Mouse (Mus musculus): ENCODE measurements around the gene Lrp5.

Lrp5 gene

DNA sequence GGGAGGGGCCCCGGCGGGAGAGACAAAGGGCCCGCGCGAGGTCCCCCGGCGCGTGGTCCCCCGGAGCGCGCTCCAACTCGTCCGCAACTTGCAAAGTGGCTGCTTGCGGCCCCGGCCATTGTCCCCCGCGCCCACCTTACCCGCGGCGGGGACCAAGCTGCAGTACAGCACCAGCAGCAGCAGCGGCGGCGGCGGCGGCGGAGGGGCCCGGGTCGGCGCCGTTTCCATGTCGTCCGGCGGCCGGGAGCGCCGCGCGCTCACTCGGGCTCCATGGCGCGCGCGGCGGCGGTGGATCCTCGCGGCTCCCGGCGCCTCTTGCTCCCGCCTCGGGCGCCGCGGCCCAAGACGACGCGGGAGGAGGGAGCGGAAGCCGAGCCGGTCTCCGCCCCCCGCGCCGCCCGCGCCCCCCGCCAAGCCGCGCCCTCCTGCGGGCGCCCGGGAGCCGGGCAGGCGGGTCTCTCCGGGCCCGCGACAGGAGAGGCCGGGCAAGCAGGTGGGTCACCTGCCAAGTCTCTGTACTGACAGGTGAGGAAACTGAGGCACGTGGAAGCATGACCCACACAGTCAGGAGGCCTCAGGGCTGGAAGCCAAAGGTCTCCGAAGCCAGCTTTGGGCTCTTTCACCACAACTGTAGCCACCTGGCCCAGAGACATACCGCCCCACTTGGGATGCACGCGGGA, at the start of gene Lrp5:
Lrp5 (minus strand) TSS at position 350 of the 680 bp plus-strand sequence.
- peak; percentile 77 to 87 for DNase-seq

DNA sequence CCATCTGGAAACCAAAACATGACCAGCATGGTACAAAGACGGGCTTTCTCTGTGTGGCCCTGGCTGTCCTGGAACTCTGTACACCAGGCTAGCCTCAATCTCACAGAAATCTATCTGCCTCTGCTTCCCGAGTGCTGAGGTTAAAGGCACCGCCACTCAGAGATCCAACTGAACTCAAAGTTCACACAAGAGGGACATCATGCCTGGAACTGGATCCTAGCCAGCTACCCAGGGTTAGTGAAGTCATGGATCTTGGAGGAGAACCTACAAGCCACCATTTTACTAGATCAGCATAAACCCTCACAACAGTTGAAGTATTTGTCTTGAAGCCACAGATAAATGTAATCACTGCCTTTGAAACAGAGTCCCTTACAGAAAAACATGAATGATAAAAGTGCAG, 49.6 kb upstream of the Lrp5 start:
- no peak for DNase-seq

DNA sequence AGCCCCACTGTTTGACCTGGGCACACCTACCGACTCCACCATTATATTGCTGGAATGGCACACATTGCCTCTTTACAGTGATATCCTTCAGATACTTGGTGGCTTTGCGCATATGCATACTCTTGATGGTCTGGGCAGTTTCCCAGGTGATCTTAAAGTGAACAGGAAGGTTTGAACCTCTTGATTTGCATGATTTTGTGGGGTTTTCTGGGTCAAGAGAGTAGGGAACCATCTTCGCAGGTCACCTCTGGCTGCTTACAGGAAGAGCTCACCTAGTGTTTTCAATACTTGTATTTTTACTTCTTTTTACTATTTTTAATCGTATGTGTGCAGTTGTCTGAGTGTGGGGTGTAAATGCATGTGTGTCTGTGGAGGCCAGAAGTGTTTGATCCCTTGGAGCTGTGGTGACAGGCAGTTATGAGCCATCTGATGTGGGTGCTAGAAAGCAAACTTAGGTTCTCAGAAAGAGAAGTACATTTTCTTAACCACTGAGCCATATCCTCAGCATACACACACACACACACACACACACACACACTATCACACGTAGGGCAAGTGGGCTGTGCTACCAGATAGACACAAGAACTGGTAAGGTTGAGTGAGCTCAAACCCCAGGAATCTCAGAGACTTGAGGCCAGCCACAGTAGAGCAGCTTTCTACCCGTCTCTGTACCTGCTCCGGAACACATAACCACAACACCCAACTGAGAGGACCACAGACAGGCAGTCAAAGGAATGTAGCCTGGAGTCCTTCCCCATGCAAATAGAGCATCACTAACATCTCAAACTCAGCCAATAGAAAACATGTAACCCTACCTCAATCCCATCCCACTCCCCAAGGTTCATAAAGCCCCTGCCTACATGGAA, 44.6 kb upstream of the Lrp5 start:
- no peak for DNase-seq

DNA sequence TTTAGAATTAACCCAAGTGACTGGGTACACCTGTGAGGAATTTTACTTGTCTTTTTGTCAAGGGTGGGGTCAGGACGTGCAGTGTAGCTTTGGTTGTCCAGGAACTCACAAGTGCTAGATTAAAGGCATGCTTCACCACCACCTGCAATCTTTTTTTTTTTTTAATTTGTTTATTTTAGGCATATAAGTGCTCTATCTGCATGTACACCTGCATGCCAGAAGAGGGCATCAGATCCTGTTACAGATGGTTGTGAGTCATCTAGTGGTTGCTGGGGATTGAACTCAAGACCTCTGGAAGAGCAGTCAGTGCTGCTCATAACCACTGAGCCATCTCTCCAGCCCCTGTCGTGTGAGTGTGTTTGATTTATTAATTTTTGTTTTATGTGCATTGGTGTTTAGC, 42.5 kb upstream of the Lrp5 start:
- no peak for DNase-seq

DNA sequence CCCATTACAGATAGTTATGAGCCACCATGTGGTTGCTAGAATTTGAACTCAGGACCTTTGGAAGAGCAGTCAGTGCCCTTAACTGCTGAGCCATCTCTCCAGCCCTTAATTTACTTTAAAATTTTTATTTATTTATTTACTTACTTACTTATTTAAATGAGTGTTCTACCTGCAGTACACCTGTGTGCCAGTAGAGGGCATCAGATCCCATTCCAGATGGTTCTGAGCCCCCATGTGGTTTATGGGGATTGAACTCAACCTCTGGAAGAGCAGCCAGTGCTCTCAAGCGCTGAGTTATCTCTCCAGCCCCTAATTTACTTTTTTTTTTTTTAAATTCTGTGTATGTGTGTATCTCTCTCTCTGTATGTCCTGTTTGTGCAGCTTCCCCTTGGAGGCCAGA, 38.4 kb upstream of the Lrp5 start:
- DNase-seq: peak in 1 of 2 experiments; percentile 77

DNA sequence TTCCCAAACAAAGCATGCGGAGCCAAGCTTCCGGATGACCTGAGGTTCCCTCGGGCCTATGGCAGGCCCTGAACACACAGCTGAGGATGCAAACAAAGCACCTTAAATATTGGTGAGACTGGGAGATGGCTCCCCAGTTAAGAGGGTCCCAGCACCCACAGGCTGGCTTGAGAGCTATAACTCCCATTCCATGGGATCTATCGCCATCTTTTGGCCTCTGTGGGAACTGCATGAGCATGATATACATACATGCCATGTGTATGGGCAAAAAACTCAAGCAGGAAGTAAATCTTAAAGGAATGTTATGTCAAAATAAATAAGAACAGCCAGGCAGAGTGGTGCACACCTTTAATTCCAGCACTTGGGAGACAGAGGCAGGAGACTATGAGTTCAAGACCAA, 37.5 kb upstream of the Lrp5 start:
- peak in 1 of 2 experiments; percentile 44 for DNase-seq

DNA sequence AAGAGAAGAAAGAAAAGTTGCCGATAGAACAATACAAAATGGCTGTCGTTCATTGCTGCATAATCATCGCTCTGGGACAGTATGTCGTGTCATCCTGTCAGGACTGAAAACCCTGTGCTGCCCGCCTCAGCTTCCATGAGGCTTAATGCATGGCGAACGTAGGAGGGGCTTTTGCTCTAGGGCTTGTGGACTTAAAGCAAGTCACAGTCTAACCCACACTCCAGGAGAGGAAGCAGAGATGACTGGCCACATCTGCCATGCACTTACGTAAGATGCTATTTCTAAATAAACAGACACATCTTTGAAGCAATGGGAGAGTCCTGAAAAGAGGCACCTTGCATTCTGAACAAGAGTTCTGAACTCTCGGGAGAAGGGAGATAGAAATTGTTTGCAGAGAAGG, 36.8 kb upstream of the Lrp5 start:
- DNase-seq: no peak

DNA sequence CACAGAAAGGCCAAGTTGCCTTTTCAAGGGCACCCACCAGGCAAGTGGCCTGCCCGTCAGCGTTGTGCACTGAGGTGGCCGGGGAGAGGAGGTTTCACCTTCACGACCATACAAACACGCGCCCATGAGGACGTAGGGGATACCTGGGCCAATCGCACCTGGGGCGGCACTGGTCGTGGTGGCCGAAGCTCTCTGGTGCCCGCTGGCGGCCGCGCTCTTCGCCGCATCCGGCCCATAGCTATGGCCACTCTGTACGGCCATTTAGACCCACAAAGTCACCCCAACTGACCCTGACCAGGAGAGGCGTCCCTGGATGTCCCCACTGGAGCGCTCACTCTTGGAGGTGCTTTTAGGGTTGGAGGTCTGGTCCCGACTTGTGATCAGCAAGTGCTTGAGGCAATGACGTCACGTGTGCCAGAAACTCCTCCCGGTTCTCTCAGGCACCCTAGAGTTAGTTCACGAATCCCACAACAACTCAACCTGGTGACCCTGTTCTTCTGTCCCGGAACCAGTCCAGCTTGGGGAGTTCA, 33.1 kb upstream of the Lrp5 start:
- DNase-seq: peak; percentile 81 to 82

DNA sequence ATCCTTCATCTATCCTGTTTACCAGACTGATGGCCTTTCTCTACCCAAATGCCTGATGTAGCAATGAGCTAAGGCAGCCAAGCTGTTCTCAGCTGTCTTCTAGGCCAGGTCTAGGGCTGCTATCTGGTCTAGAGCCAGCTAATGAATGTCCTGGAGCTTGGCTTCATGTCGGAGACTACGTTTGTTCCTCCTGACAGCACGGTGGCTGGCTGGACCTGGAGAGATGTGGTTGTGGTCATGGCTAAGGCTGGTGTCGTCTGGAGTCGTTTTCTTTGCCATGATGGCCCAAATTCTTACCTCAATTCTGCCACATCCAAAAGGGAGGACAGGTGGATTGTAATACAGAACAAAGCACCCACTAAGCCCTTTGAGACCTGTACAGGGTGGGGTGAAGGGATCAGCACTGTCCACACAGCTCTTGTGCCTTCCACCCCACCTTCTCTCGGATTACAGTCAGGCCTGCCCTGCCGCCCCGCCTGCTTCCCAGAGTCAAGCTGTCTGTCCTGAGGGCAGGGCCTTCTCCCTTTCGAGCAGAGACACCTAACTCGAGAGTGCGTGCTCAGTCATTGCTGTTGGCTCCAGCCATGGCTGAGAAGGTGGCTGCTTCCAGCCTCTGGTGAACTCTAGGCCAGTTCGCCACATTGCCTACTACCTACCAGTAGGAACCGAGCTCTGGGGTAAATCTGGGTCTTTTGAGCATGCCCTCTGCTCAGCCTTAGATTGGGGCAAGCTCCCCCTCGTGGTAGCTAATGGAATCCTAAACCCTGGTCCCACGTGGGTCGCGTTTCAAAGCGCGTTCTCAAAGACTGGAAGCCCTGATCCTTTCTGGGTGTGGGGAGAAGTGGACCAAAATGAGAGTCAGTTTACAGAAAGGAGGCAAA, 32.4 kb upstream of the Lrp5 start:
- peak; percentile 77 to 85 for DNase-seq

DNA sequence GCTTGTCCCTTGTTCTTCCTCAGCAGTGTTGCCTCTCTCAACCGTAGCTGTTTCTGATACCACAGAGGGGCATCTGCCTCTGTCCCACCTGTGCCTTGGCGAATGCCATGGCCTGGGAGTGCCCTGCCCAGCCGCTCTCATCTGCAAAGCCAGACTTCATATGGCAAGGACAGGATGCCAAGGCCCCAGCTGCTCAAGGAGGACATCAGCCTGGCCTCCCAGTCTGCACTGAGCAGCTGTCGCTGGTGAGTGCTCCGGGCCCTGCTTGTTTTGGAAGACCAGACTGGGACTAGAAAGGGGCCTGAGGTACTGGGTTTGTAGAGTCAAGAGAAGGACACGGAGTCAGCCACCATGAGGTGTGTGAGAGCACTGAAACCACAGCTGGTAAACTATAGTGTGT, 28.0 kb upstream of the Lrp5 start:
- DNase-seq: no peak

DNA sequence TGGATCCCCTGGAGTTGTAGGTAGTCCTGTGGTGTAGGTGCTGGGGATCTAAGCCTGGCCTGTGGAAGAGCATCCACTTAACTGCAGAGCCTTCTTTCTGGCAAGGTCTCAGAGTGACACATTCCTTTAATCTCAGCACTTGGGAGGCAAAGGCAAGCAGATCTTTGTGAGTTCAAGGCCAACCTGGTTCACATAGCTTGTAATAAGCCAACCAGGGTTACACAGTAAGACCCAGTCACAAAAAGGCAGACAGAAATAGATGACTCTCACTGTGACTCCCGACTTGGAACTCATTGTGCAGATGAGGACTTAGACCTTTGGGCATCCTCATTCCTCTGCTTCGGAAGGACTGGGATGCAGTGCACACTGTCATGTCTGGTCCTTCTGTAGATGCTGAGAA, 24.1 kb upstream of the Lrp5 start:
- DNase-seq: no peak

DNA sequence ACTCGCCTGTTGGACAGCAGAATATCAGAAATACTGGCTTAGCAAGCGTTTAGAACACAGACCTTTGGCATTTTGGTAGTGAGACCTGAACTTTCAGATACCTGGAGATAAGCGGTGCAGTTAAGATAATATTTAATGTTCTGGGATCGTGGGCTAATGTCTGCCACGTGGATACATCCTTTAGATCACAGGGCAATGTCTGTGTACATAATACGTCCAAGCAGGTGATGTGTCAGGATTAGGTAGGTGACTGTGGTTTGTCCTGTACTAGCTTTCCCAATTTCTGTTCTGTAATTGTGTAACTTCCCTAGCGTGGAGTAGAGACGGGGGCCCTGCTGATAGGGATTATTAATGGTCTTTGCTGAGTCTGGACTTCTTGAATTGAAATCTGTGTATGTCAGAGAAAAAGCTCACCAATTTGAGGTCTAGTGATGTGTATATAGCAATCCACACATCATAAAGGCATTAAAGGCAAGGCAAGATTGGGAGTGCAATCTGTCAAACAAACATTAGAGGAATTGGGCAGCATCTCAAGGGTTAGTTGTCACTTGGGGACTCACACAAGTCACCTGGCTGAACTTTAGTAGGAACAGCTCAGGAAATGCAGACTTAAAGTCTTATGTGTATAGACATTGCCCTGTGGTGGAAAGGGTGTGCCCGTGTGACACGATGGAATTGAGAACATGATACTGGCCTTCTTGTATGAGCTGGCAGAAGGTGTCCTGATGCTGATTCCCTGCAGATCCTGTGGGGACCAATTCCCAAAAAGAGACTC, 22.8 kb upstream of the Lrp5 start:
- DNase-seq: no peak

DNA sequence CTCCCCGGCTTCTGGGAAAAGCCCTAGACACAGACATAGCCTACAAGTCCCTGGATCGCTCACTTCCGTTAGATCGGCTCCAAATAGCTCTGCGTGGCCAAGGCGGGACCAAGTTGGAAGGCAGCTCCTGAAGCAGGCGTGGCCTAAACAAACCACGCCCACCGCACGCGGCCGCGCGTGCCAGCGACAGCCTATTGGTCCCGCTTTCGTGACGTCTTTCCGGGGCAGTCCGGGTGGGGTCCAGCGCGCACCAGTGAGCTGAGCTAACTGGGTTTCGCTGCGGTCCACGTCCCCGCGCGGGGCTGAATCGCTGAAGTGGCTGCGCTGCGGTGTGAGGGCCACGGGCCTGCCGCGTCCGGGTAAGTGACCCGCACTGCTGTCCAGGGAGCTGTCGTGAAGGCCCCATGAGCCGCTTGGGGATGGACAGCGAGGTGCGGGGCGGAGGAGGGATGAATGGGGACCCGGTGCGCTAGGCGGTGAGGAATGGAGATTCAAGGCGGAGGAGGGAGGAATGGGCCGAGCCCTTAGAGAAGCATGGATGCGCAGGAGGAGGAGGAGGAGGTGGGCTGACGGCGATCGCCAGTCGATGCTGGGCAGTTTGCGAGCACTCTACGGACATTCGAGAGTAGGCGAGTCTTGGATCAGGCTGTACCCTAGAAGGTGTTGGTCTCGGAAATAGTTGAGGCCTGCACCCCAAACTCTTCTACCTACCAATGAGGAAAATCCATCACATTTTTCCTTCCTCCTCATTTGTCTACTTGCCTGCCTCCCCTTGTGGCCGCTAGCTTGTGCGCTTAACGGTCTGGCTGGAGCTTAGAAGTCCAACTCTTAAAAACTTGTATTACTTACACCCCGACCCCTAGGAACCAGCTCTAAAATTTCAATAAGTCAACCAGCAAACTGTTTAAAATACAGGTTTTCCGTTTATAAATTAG, 22.0 kb upstream of the Lrp5 start, which contains the start of gene 1810055G02Rik:
1810055G02Rik (plus strand) TSS at position 216 of the 935 bp plus-strand sequence.
- DNase-seq: peak; percentile 98

DNA sequence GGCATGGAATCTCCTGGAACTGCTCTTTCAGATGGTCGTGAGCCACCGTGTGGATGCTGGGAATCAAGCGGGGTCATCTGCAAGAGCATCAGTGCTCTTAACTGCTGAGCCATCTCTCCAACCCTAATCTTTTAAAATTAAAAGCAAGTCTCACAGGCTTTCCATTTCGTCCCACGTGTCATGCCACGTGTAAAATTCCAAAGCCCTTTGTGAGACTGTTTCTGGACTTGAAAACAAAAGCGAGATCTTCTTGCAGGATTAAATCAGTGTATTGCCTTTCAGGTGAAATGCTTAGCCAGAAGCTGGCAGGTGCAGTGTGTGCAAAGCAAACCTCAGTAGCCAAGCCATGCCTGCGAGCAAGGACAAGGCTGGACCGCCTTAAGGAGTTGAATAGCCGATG, 21.2 kb upstream of the Lrp5 start:
- no peak for DNase-seq

DNA sequence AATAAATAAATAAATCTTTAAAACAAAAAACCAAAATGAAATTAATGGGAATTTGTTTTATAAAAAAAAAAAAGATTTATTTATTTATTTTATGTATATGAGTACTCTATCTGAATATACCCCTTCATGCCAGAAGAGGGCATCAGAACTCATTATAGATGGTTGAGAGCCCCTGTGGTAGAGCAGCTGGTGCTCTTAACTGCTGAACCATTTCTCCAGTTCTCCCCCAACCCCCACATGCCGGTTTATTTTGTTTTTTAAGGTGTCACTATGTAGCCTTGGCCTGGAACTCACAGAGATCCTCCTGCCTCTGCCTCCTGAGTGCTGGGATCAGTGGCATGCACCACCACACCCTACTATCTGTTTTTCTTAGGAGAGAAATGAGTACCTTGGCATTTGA, 19.9 kb upstream of the Lrp5 start:
- DNase-seq: no peak

DNA sequence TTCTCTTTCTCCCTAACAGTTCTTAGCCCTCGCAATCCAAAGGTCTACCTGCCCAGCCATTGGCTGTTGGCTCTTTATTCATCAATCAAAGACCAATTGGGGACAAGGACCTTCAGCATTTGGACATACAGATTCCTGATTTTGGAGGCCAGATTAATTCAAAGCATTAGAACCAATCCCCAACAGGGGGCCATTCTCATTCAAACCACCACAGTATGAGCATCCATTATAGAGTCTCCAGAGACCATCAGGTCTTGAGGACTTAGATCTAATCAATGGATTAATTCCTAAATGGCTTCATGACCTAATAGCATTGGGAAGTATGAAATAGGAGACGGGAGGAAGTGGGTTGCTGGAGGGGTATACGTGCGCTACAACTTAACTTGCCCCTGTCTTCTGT, 16.1 kb upstream of the Lrp5 start:
- DNase-seq: no peak

DNA sequence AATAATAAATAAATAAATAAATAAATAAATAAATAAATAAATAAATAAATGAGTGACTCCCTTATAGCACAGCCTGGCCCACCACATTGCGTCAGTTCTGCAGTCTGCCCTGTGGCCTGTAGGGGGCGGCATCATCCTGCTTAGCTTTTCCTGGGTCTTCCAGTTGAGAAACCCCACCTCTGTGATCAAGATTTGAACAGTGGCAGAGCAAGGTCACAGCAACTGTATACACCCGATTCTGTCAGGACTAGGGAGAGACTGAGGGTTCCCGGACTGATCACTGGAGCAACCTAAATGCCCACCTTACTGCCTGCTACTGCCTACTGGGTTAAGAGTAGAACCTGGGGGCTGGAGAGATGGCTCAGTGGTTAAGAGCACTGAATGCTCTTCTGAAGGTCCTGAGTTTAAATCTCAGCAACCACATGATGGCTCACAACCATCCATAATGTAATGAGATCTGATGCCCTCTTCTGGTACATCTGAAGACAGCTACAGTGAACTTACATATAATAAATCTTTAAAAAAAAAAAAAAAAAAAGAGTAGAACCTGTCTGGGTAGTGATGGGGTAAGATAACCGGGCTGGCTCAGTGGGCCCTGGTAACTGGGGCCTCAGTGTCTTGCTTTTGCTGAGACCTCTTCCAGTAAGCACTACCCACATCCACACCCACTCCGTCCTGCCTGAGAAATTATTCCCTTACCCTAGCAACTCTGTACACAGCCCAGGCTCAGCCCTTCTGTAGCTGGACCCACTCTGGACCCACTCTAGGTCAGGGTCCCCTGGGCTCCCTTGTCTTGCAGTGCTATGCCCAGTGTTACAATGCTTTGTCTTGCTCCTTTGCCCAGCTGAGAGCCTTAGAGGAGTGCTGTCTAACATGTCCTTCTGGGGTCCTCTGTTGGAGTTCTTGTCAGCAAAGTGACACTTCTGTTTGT, 13.4 kb upstream of the Lrp5 start:
- DNase-seq: peak; percentile 88 to 90

DNA sequence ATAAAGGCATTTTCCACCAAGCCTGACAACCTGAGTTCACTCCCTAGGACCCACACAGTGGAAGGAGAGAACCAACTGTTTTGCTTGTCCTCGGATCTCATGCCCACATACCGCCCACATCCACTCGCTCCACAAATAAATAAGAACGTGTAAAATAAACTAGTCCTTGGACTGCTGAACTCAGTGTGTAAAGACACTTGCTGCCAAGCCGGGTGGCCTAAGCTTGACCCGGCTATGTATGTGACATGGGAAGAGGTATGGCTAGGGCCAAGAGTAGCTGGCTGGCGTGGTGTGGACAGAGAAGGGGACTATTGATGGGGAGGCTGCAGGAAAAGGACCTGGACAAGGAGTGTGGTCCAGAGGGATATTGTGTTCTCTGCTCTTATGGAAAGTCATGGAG, 11.7 kb upstream of the Lrp5 start:
- DNase-seq: no peak

DNA sequence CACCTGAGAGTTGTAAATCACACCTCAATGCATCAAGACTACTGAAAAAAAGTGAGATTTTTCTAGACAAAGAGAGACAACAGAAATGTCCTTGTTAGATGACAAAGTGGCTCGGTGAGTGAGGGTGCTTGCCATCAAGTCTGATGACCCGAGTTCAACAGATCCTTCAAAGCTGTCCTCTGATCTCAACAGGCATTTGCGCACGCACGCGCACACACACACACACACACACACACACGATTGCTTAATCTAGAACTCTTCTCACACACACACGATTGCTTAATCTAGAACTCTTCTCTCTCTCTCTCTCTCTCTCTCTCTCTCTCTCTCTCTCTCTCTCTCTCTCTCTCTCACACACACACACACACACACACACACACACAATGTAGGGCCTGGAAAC, 9.6 kb upstream of the Lrp5 start:
- no peak for DNase-seq

DNA sequence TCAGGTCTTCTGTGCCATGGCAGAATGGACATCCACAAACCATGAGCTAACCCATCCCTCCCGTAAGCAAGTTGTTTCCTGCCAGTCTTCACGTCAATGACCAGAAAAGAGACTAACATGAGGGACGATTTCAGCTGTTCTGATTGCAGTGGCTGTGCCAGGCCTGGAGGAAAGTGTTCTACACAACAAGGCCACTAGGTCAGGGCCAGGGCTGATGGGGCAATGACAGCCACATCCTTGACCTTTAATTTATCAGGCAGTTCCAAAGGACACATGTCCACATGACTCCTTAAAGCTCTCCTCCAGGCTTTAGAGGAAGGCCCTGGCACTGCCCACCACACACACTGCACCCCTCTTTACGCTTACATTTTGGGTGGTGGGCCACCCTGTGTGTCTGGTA, 9.1 kb upstream of the Lrp5 start:
- no peak for DNase-seq

All from lung, postnatal 4 days (tissue).